Mouse (Mus musculus) lung, postnatal 0 days (tissue): ENCODE data around the gene Bet1l. TPM values are rescaled to one million over a fixed set of nuclear protein-coding genes. Genes with fewer than 3 reads are reported as not detected.

Source experiments
- ATAC-seq: fragments of 200-750 bp; cut with Nextera tagmentation; 2 replicates; pipeline ENCODE4 v1.8.0; 2017; ENCODE audit warnings: moderate library complexity
- DNase-seq: peaks from one replicate; pipeline ENCODE4 v3.0.0-alpha.2; 2016; ENCODE audit warnings: low spot score
- H3K27ac ChIP-seq: fragments of 300-500 bp; sonication (generic); 2 replicates; pipeline ENCODE4 v1.5.1; 2014; ENCODE audit warnings: antibody characterized with exemption, mild to moderate bottlenecking, low read length, mixed read lengths
- H3K27me3 ChIP-seq: fragments of 300-500 bp; sonication (generic); replicated peaks from 2 replicates; pipeline ENCODE4 v1.6.1; 2014; ENCODE audit warnings: low read length, mixed read lengths; ENCODE audit not compliant: insufficient read depth
- H3K36me3 ChIP-seq: fragments of 300-500 bp; sonication (generic); 2 replicates; pipeline ENCODE4 v1.6.1; 2014; ENCODE audit warnings: low read length, mixed read lengths; ENCODE audit not compliant: insufficient read depth
- H3K4me1 ChIP-seq: fragments of 300-500 bp; sonication (generic); 2 replicates; pipeline ENCODE4 v1.6.1; 2014; ENCODE audit warnings: antibody characterized with exemption, low read depth, low read length, mixed read lengths; ENCODE audit not compliant: insufficient read depth
- H3K4me2 ChIP-seq: fragments of 300-500 bp; sonication (generic); replicated peaks from 2 replicates; pipeline ENCODE4 v1.6.1; 2014; ENCODE audit warnings: low read depth, mild to moderate bottlenecking, low read length, moderate library complexity, mixed read lengths
- H3K4me3 ChIP-seq: fragments of 300-500 bp; sonication (generic); 2 replicates; pipeline ENCODE4 v1.5.1; 2014; ENCODE audit warnings: low read depth, low read length
- H3K9ac ChIP-seq: fragments of 300-500 bp; sonication (generic); replicated peaks from 2 replicates; pipeline ENCODE4 v1.6.1; 2014; ENCODE audit warnings: low read depth, mild to moderate bottlenecking
- H3K9me3 ChIP-seq: fragments of 300-500 bp; sonication (generic); 2 replicates; pipeline ENCODE4 v1.6.1; 2016; ENCODE audit warnings: low read length, mixed read lengths
- CTCF ChIP-seq: IDR thresholded peaks from 2 replicates; pipeline ENCODE4 v1.5.1; 2016; ENCODE audit warnings: antibody characterized with exemption, mild to moderate bottlenecking
- EP300 ChIP-seq: IDR thresholded peaks from 2 replicates; pipeline ENCODE4 v1.6.1; 2016; ENCODE audit warnings: antibody characterized with exemption, mild to moderate bottlenecking, control low read depth
- WGBS: fragments of 180-500 bp; shearing (Covaris S2); extraction: QIAGEN DNeasy Blood & Tissue Kit; methylation state at CpG from one replicate; pipeline ENCODE4 v1.1.7; 2014; 5-methylcytosine and 5-hydroxymethylcytosine counted together
- polyA plus RNA-seq: library from polyadenylated mRNA; unstranded; fragments of >200 nt; fragmentation: Nextera tagmentation; extraction: Ambion mirVana; gene quantifications from 2 replicates; pipeline ENCODE4 v1.2.1, GENCODE M21; 2015

Gene Bet1l
- polyA plus RNA-seq, 1 experiment from 2014 or later, result 81.7 TPM

- Histone ChIP-seq H3K36me3 (no peaks in the 10 kb centered on the region), H3K4me3 (no peak within 1 kb of the TSS), H3K9me3 (no peaks in the 10 kb centered on the region), H3K4me1 (no peaks in the 10 kb centered on the region), H3K9ac (no peak within 1 kb of the TSS), H3K27ac (no peak within 1 kb of the TSS), H3K27me3 (no peaks in the 10 kb centered on the region; the same call in 1 of the 2 replicates), H3K4me2 (no peak within 1 kb of the TSS)
- ATAC-seq (peak; percentile 83), DNase-seq (peak; percentile 94)
- 18% methylated on average over 14 of the region's 14 CpGs for WGBS
- TF ChIP-seq EP300 (peak; percentile 67), CTCF (peak; percentile 93)
These were observed 12.3 kb downstream of the Bet1l start, which contains the start of gene Scgb1c1 for GRCm38 (mm10) chr7:140844905-140845665. Gene Scgb1c1, plus strand, starts transcription at chr7:140845547.

- H3K27ac ChIP-seq, result no peak overlapping the region
- 67% methylated on average over 7 of the region's 7 CpGs for WGBS
These were observed 13.6 kb downstream of the Bet1l start for GRCm38 (mm10) chr7:140843806-140844205.

DNA sequence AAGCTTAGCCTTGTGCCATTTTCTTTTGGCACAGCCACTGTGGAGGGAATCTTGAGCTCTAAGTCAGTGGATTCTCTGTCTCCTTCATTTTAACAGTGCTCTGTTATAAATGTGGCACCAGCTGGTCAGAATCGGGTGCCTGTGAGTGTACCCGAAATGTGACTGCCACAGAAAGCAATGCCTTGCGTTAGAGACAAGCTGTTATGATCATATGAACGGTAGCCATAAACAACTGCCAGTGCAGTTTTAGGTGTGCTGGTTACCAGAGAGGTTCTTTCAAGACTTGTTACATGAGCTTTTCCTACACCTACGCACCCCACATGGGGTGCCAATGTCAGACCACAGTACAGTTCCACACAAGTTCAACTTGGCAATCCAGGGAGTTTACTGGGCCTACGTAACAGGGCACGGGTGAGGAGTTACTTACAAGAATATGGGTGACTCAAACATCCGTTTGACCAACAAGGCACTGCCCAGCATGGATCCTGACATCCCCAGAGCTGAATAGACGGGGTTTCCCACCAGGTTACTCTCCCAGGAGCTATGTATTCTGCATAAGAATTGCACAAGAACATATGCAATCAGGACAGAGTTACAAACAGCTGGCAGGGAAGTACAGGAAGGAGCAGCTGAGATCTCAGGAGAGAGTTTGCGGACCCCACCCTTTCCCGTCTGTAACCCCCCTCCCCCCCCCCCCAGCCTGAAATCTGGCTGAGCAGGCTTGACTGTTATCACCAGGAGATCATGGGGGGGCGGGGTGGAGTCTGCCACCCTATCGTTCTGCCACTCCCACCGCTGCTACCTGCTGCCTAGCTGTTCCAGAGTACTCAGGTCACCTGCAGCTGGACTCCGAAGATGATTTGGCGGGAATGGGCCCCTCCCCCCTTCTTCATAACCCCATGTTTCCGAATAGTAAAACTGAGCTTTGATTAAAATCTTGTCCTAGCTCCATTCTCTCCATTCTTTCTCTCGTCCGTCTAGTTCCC, 16.3 kb downstream of the Bet1l start:
- H3K27me3 ChIP-seq, result no peaks in the 10 kb centered on the region; the same call in 1 of the 2 replicates
- H3K9ac ChIP-seq, result no peak overlapping the region
- ATAC-seq (peak; percentile 27), DNase-seq (peak; percentile 60)
- H3K4me2 ChIP-seq, result peak overlapping the region; percentile 6; the same call in 1 of the 2 replicates
- no peaks in the 10 kb centered on the region for H3K9me3 ChIP-seq
- H3K4me1 ChIP-seq, result no peaks in the 10 kb centered on the region
- TF ChIP-seq EP300, result no peak
- no peak for TF ChIP-seq CTCF
- 28% methylated on average over 17 of the region's 19 CpGs for WGBS
- no peak overlapping the region for H3K27ac ChIP-seq
- no peak overlapping the region for H3K4me3 ChIP-seq
- no peaks in the 10 kb centered on the region for H3K36me3 ChIP-seq

More at GRCm38 (mm10) chr7:140843806-140844205, 13.6 kb downstream of the Bet1l start:
- no peaks in the 10 kb centered on the region for H3K4me1 ChIP-seq
- no peak for TF ChIP-seq EP300
- no peak for TF ChIP-seq CTCF
- H3K9me3 ChIP-seq, result no peaks in the 10 kb centered on the region
- ATAC-seq (no peak), DNase-seq (no peak)
- no peaks in the 10 kb centered on the region for H3K36me3 ChIP-seq
- H3K9ac ChIP-seq, result no peak overlapping the region
- H3K27me3 ChIP-seq, result no peaks in the 10 kb centered on the region; the same call in 1 of the 2 replicates
- no peak overlapping the region for H3K4me3 ChIP-seq
- H3K4me2 ChIP-seq, result no peak overlapping the region

DNA sequence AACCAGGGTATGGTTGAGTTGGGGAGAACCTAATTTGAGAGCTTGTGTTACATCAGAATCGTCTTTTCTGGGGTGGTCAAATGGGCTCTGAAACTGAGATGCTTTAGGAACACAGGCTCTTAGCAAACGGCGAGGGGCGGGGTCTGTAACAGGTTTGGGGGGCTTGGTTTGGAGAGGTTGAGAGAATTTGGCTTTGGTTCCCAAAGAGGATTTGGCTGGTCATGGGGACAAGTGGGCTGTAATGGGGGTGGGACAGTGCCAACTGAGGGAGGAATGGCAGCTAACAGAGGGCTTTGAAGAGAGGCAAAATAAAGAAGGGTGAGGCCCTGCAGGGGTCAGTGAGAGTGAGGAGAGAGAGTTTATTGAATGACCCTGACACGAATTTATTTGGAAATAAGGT, 17.8 kb downstream of the Bet1l start:
- Histone ChIP-seq H3K9me3 (no peaks in the 10 kb centered on the region), H3K36me3 (no peaks in the 10 kb centered on the region), H3K27ac (no peak overlapping the region), H3K4me3 (no peak overlapping the region), H3K4me2 (no peak overlapping the region), H3K4me1 (no peaks in the 10 kb centered on the region), H3K27me3 (no peaks in the 10 kb centered on the region), H3K9ac (no peak overlapping the region)
- ATAC-seq, result no peak
- TF ChIP-seq CTCF, result no peak
- no peak for TF ChIP-seq EP300
- DNase-seq, result no peak
- 59% methylated on average over 5 of the region's 5 CpGs for WGBS

DNA sequence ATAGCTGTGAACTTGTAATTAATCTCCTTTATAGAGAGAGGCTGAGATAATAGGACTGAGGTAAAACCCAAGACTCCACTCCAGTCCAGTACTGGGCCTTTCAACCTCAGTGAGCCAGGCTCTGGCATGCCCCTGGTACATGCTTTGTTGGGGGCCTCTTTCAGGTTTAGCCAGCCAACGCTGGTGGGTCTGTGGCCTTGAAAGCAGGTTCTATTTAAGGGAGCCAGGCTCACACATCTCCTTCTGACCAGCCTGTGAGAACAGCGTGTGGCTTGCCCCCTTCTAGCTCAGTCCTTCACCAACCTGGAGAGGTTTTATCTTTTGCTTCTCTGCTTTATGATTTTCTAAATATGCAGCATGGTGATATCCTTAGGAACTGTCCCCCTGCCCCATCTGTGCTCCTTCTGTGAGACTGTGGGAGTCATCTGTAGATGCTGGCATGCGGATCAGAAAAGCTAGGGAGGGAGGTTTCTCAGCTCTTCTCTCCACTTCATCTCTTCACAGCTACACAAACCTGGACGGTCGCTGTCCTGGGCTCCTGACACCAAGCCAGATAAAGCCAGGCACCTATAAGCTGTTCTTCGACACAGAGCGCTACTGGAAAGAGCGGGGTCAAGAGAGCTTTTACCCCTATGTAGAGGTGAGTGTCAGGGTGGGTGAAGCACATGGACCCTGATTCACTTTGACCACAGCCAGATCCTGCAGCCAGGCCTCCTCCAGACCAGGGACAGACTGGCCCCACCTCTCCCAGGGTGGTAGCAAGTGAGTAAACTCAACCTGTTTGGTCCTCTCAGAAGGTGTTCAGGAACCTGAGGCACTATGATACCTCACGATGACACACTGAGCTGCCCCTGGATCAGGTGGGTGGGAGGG, 20.9 kb downstream of the Bet1l start:
- Histone ChIP-seq H3K27me3 (no peaks in the 10 kb centered on the region), H3K9ac (no peak overlapping the region), H3K36me3 (no peaks in the 10 kb centered on the region), H3K4me2 (no peak overlapping the region), H3K4me1 (no peaks in the 10 kb centered on the region), H3K27ac (no peak overlapping the region), H3K9me3 (no peaks in the 10 kb centered on the region), H3K4me3 (no peak overlapping the region)
- ATAC-seq (no peak), DNase-seq (no peak)
- TF ChIP-seq CTCF (no peak), EP300 (no peak)
- WGBS, result 72% methylated on average over 9 of the region's 9 CpGs
